Mouse (Mus musculus) left cerebral cortex, postnatal 36 days (tissue): Measurements from ENCODE around the gene Kif5c. TPM values are rescaled to one million over a fixed set of nuclear protein-coding genes. Genes with fewer than 3 reads are reported as not detected.

Source experiments
- DNase-seq, 2 experiments: peaks; one replicate each; pipeline ENCODE4 v3.0.0; 2021 to 2022; ENCODE audit warnings: low spot score in 2 of 2, mixed read lengths in 1 of 2
- intact Hi-C: fragments of 180-260 bp; cut with DNase I; formaldehyde crosslinking; loops from one replicate; pipeline ENCODE4 v1.15.1; 2025
- total RNA-seq, 2 experiments: library from RNA; stranded (reverse); gene quantifications; 2 replicates each; pipeline ENCODE4 v1.2.3; 2021

Kif5c gene
- total RNA-seq, 2 experiments from 2014 or later, result 591 to 630 TPM

DNA sequence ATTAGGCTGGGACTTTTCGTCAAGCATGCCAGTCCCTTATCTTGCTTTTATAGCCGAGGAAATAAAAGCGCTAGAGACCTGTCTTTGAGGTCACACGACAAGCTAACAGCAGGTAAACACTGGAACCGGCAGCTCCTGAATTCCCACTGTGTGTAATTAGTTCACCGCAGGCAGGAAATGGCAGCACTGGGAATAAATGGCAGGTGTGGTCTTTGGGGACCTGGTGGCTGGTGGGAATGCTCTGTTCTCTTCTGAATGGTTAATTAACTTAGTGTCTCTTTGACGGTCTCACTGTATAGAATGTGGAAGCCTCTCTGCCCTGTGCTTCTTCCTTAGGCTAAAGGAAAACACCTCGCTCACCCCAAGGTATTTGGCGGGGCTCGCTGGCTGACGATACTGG, 192.3 kb downstream of the Kif5c start:
- DNase-seq, result no peak
- intact Hi-C loops, result no loop called here

GRCm38 (mm10) chr2:49811871-49812363, 192.8 kb downstream of the Kif5c start:
- no peak for DNase-seq
- intact Hi-C loops, result no loop called here

DNA sequence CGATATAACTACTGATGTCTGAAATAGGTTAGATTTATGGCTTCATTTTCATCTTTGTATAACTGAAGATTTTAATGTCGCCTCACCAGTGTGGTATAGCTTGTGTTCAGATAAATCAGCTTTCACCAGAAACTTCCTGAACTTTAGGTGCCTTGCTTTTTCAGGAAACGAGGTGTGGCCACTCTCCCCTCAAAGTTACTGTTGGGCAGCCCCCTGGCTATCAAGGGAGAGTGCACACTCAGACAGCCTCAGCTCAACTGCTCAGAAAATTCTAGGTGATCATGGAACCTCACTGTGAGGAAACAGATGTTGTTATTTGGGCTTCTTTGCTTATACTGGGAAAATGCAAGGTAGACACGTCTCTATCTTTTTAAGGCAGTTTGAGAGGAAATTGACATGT, 194.1 kb downstream of the Kif5c start:
- DNase-seq, result no peak
- intact Hi-C loops, result no loop called here

DNA sequence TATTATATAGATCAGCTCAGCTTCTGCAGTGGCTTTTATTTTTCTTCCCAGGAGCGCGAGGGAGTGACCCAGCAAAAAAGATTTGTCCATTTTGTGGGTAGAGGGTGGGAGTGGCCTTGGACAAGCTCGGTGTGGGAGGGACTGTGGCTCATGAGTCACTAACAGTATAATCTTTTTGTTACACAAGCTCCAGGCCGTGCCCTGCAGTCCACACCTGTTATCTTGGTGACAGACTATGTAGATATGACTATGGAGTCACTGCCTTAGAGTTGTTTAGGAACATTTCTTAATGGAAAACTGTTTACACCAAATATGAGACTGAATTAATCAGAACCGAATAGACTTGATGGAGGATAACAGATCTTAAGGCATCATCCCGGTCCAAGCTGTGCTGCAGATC, 194.9 kb downstream of the Kif5c start:
- intact Hi-C loops, result no loop called here
- DNase-seq, result no peak

DNA sequence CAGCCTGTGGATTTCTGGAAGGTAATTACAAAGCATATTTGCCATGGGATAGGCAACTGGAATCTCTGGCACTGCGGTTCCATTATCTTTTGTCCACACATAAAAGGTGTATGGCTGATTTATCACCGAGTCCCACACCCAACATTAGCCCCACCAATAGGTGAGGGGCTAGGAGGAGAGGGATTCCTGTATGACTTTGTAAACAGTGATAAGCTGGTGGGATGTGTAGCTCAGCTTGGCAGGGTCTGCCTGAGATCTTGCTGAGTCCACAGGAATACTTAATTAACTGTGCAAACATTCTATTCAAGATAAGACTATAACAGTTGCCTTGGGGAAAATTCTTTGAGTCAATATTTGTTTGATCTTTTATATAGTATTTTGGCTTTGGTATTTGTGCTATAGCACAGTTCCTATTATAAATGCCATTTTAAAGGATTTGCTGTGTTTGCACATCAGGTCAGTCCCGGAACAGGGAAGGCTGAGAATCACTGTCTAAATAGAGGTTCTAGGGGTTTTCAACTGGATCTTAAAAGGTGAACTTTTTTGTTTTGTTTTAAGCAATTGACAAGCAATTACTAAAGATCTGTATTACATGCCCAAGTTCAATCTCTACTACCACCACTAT, 196.7 kb downstream of the Kif5c start:
- intact Hi-C loops, result no loop called here
- no peak for DNase-seq

- DNase-seq, result no peak
- intact Hi-C loops, result no loop called here
Observed at GRCm38 (mm10) chr2:49816549-49816948, 197.5 kb downstream of the Kif5c start.

GRCm38 (mm10) chr2:49817151-49817550, 198.1 kb downstream of the Kif5c start:
- intact Hi-C loops, result no loop called here
- no peak for DNase-seq

GRCm38 (mm10) chr2:49818126-49818525, 199.0 kb downstream of the Kif5c start:
- DNase-seq, result no peak
- intact Hi-C loops, result no loop called here

- DNase-seq, result no peak
- intact Hi-C loops, result no loop called here
Observed at GRCm38 (mm10) chr2:49822312-49822711, 203.2 kb downstream of the Kif5c start.

Other genes starting within 250 kb of the Kif5c start
- gene Epc2, start 167.8 kb upstream of the Kif5c start, total RNA-seq, result 10 to 100 TPM; 53.3 to 57.7 TPM
- 1 to 10 TPM; 7.8 to 9.0 TPM for gene Lypd6b, start 168.4 kb downstream of the Kif5c start, total RNA-seq